Mouse (Mus musculus): ENCODE measurements around the gene C1ql2. TPM values are rescaled to one million over a fixed set of nuclear protein-coding genes. Genes with fewer than 3 reads are reported as not detected.

The C1ql2 gene
- total and polyA plus RNA-seq, 2 experiments: not detected

DNA sequence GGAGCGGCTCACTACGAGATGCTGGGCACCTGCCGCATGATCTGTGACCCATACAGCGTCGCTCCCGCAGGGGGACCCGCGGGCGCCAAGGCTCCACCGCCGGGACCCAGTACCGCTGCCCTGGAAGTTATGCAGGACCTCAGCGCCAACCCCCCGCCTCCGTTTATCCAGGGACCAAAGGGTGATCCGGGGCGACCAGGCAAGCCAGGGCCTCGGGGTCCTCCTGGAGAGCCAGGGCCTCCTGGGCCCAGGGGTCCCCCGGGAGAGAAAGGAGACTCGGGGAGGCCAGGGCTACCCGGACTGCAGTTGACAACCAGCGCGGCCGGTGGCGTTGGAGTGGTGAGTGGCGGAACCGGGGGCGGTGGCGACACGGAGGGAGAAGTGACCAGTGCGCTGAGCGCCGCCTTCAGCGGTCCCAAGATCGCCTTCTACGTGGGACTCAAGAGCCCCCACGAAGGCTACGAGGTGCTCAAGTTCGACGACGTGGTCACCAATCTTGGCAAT lies 842 bp downstream of the C1ql2 start:
- no peak overlapping the region for H3K27ac ChIP-seq (replicated peaks; ENCODE audit: insufficient read depth, low read depth, low read length)
- no peak for TF ChIP-seq POLR2A (IDR thresholded peaks at IDR 0.05; ENCODE audit: extremely low read depth, insufficient read depth, low read length)
- no peak for TF ChIP-seq CTCF (IDR thresholded peaks at IDR 0.05; ENCODE audit: low read depth, low read length)
- DNase-seq (ENCODE audit: extremely low read depth, low read depth, low spot score): no peak
- peaks cover 24% of the 10 kb centered on the region for H3K27me3 ChIP-seq (ENCODE audit: control insufficient read depth, insufficient read depth, low read length)
- H3K9ac ChIP-seq (ENCODE audit: low read depth, low read length): no peak overlapping the region
- H3K4me3 ChIP-seq (ENCODE audit: insufficient read depth, low read depth, low read length): no peak overlapping the region
- H3K36me3 ChIP-seq (ENCODE audit: control insufficient read depth, insufficient read depth, low read length): no peaks in the 10 kb centered on the region
- no peaks in the 10 kb centered on the region for H3K79me2 ChIP-seq (ENCODE audit: control insufficient read depth, insufficient read depth, low read length)
- H3K4me1 ChIP-seq (ENCODE audit: control insufficient read depth, insufficient read depth, low read length): no peaks in the 10 kb centered on the region
- 2% methylated on average over 40 of the region's 41 CpGs for WGBS

DNA sequence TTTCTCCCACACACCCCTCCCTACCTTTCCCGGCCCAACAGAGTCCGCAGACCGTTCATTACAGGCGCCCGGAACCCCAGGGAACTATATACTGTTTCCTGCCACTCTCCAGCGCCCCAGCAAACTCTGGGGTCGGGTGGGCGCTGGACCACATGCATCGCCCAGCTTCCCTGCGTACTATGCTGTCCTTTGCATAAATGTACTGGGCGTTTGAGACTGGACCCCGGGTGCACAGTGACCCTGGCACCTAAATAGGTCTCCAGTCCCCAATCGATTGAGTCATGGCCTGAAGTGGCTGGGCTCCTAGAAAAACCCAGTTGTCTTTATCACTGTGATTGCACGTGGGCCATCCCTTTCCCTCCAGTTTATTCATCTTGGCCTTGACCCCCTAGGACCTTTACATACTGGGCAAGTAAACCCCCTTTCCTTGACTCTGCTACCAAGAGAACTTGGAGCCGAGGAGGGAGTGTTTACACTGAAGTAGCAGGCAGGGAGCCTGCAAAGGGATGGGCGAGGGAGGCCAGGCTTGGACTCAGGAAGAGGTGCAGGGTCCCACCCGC lies 1.5 kb downstream of the C1ql2 start:
- Histone ChIP-seq H3K79me2 (ENCODE audit: control insufficient read depth, insufficient read depth, low read length) (no peaks in the 10 kb centered on the region), H3K36me3 (ENCODE audit: control insufficient read depth, insufficient read depth, low read length) (no peaks in the 10 kb centered on the region), H3K4me3 (ENCODE audit: insufficient read depth, low read depth, low read length) (no peak overlapping the region), H3K27ac (replicated peaks; ENCODE audit: insufficient read depth, low read depth, low read length) (no peak overlapping the region), H3K27me3 (ENCODE audit: control insufficient read depth, insufficient read depth, low read length) (peaks cover 24% of the 10 kb centered on the region), H3K9ac (ENCODE audit: low read depth, low read length) (no peak overlapping the region), H3K4me1 (ENCODE audit: control insufficient read depth, insufficient read depth, low read length) (no peaks in the 10 kb centered on the region)
- TF ChIP-seq POLR2A (IDR thresholded peaks at IDR 0.05; ENCODE audit: extremely low read depth, insufficient read depth, low read length) (no peak), CTCF (IDR thresholded peaks at IDR 0.05; ENCODE audit: low read depth, low read length) (no peak)
- DNase-seq (ENCODE audit: extremely low read depth, low read depth, low spot score): no peak
- 5% methylated on average over 17 of the region's 17 CpGs for WGBS

DNA sequence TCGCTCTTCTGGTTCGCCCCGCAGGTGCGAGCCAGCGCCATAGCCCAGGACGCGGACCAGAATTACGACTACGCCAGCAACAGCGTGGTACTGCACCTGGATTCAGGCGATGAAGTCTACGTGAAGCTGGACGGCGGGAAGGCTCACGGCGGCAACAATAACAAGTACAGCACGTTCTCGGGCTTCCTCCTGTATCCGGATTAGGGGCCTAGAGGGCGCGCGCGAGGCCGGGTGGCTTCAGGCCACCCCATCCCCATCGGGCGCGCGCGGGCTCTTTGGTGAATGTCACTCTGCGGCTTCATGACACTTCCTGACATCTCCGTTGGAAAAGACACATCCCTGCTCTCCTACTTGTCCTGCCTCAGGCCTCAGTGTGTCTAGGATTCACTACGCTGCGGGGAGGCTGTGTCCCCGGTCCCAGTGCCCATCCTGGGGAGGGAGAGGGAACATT lies 2.0 kb downstream of the C1ql2 start:
- Histone ChIP-seq H3K79me2 (ENCODE audit: control insufficient read depth, insufficient read depth, low read length) (no peaks in the 10 kb centered on the region), H3K36me3 (ENCODE audit: control insufficient read depth, insufficient read depth, low read length) (no peaks in the 10 kb centered on the region), H3K9ac (ENCODE audit: low read depth, low read length) (no peak overlapping the region), H3K4me3 (ENCODE audit: insufficient read depth, low read depth, low read length) (no peak overlapping the region), H3K4me1 (ENCODE audit: control insufficient read depth, insufficient read depth, low read length) (no peaks in the 10 kb centered on the region), H3K27me3 (ENCODE audit: control insufficient read depth, insufficient read depth, low read length) (peaks cover 24% of the 10 kb centered on the region), H3K27ac (replicated peaks; ENCODE audit: insufficient read depth, low read depth, low read length) (no peak overlapping the region)
- no peak for DNase-seq (ENCODE audit: extremely low read depth, low read depth, low spot score)
- no peak for TF ChIP-seq POLR2A (IDR thresholded peaks at IDR 0.05; ENCODE audit: extremely low read depth, insufficient read depth, low read length)
- no peak for TF ChIP-seq CTCF (IDR thresholded peaks at IDR 0.05; ENCODE audit: low read depth, low read length)
- 3% methylated on average over 34 of the region's 34 CpGs for WGBS

DNA sequence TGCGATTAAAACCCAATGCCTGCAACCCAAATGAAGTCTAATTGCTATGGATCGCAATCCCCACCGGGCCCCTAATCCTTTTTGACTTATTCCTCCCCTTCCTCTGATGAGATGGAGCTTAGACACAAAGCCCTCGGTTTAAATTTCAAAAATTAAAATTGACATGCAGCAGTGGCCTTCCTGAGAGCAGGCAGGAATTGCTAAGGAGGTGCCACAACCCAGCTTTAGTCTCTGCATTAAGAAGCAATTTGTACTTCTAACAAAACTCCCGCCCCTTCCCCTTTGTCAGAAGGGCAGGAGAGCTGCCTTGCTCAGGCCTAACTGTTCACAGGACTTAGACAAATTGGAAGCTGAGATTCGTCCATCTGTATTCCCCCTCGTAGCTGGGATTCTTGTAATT lies 4.6 kb downstream of the C1ql2 start:
- no peak for TF ChIP-seq CTCF (IDR thresholded peaks at IDR 0.05; ENCODE audit: low read depth, low read length)
- no peak for TF ChIP-seq POLR2A (IDR thresholded peaks at IDR 0.05; ENCODE audit: extremely low read depth, insufficient read depth, low read length)
- no peak overlapping the region for H3K4me3 ChIP-seq (ENCODE audit: insufficient read depth, low read depth, low read length)
- no peak for DNase-seq (ENCODE audit: extremely low read depth, low read depth, low spot score)
- H3K79me2 ChIP-seq (ENCODE audit: control insufficient read depth, insufficient read depth, low read length): no peaks in the 10 kb centered on the region
- H3K36me3 ChIP-seq (ENCODE audit: control insufficient read depth, insufficient read depth, low read length): no peaks in the 10 kb centered on the region
- H3K27ac ChIP-seq (replicated peaks; ENCODE audit: insufficient read depth, low read depth, low read length): no peak overlapping the region
- no peaks in the 10 kb centered on the region for H3K4me1 ChIP-seq (ENCODE audit: control insufficient read depth, insufficient read depth, low read length)
- WGBS: 40% methylated on average over 7 of the region's 7 CpGs
- no peak overlapping the region for H3K9ac ChIP-seq (ENCODE audit: low read depth, low read length)
- H3K27me3 ChIP-seq (ENCODE audit: control insufficient read depth, insufficient read depth, low read length): peaks cover 24% of the 10 kb centered on the region

DNA sequence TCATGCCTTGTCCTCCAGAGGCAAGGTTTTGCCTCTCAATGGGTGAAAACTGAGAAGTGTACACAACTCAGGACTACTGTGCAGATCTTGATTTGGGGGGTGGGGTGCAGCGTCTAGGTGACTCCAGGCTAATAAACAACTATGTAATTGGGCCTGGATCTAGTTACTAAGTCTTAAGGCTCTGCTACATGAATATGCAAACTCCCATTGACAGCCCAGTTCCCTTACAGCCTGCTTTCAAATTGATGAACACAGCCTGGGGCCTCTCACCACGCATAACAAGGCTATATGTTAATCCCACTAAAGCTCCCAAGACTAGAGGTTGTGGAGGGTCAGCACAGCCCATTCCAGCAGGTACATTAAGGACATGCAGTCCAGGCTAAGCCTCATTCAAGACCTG lies 14.0 kb downstream of the C1ql2 start:
- Histone ChIP-seq H3K4me1 (ENCODE audit: control insufficient read depth, insufficient read depth, low read length) (peaks cover 3% of the 10 kb centered on the region; the same call in 1 of the 2 replicates), H3K36me3 (ENCODE audit: control insufficient read depth, insufficient read depth, low read length) (no peaks in the 10 kb centered on the region), H3K9ac (ENCODE audit: low read depth, low read length) (no peak overlapping the region), H3K27ac (replicated peaks; ENCODE audit: insufficient read depth, low read depth, low read length) (no peak overlapping the region), H3K4me3 (ENCODE audit: insufficient read depth, low read depth, low read length) (no peak overlapping the region), H3K79me2 (ENCODE audit: control insufficient read depth, insufficient read depth, low read length) (no peaks in the 10 kb centered on the region), H3K27me3 (ENCODE audit: control insufficient read depth, insufficient read depth, low read length) (no peaks in the 10 kb centered on the region)
- TF ChIP-seq CTCF (IDR thresholded peaks at IDR 0.05; ENCODE audit: low read depth, low read length) (no peak), POLR2A (IDR thresholded peaks at IDR 0.05; ENCODE audit: extremely low read depth, insufficient read depth, low read length) (no peak)
- no peak for DNase-seq (ENCODE audit: extremely low read depth, low read depth, low spot score)
- 68% methylated on average over 2 of the region's 2 CpGs for WGBS
